Mouse (Mus musculus) liver, adult 2 months (tissue): ENCODE measurements around the gene Ube2i.

Experiments used
- CTCF ChIP-seq: fragments of 200-500 bp; IDR thresholded peaks from 2 replicates; pipeline ENCODE4 v1.5.1; 2011; ENCODE audit warnings: low read depth, low read length, control low read depth
- POLR2A ChIP-seq: fragments of 200-500 bp; IDR thresholded peaks from 2 replicates; pipeline ENCODE4 v1.6.1; 2011; ENCODE audit warnings: low read length, control low read depth; ENCODE audit not compliant: insufficient read depth; ENCODE audit errors: extremely low read depth

- TF ChIP-seq POLR2A, result no peak
- TF ChIP-seq CTCF, result no peak
Measured at GRCm38 (mm10) chr17:25225659-25226058, 48.8 kb downstream of the Ube2i start.
